Mouse (Mus musculus) hindbrain, embryonic 14.5 days (tissue): Measurements from ENCODE around the gene Prss42. TPM values are rescaled to one million over a fixed set of nuclear protein-coding genes. Genes with fewer than 3 reads are reported as not detected.

ENCODE experiments used
- ATAC-seq: fragments of 200-750 bp; cut with Nextera tagmentation; 2 replicates; pipeline ENCODE4 v1.8.0; 2017; ENCODE audit warnings: moderate number of reproducible peaks, mild to moderate bottlenecking, moderate TSS enrichment, moderate library complexity; ENCODE audit not compliant: low FRiP score
- DNase-seq: peaks from one replicate; pipeline ENCODE4 v3.0.0-alpha.2; 2015; ENCODE audit warnings: low spot score
- H3K27ac ChIP-seq: fragments of 300-500 bp; sonication (generic); 2 replicates; pipeline ENCODE4 v1.5.1; 2014; ENCODE audit warnings: mild to moderate bottlenecking, moderate library complexity
- H3K27me3 ChIP-seq: fragments of 300-500 bp; sonication (generic); 2 replicates; pipeline ENCODE4 v1.6.1; 2014; ENCODE audit warnings: mild to moderate bottlenecking, low read length, mixed read lengths; ENCODE audit not compliant: control insufficient read depth, insufficient read depth
- H3K36me3 ChIP-seq: fragments of 300-500 bp; sonication (generic); replicated peaks from 2 replicates; pipeline ENCODE4 v1.6.1; 2014; ENCODE audit not compliant: control insufficient read depth, insufficient read depth
- H3K4me1 ChIP-seq: fragments of 300-500 bp; sonication (generic); replicated peaks from 2 replicates; pipeline ENCODE4 v1.6.1; 2014; ENCODE audit warnings: antibody characterized with exemption, low read length, mixed read lengths; ENCODE audit not compliant: control insufficient read depth, insufficient read depth
- H3K4me2 ChIP-seq: fragments of 300-500 bp; sonication (generic); replicated peaks from 2 replicates; pipeline ENCODE4 v1.6.1; 2014; ENCODE audit warnings: mild to moderate bottlenecking, moderate library complexity
- H3K4me3 ChIP-seq: fragments of 300-500 bp; sonication (generic); replicated peaks from 2 replicates; pipeline ENCODE4 v1.5.1; 2014; ENCODE audit warnings: mild to moderate bottlenecking, low read length
- H3K9ac ChIP-seq: fragments of 300-500 bp; sonication (generic); 2 replicates; pipeline ENCODE4 v1.6.1; 2014
- H3K9me3 ChIP-seq: fragments of 300-500 bp; sonication (generic); 2 replicates; pipeline ENCODE4 v1.6.1; 2016; ENCODE audit warnings: low read length; ENCODE audit not compliant: control insufficient read depth
- WGBS: fragments of 180-500 bp; shearing (Covaris S2); extraction: QIAGEN DNeasy Blood & Tissue Kit; methylation state at CpG from one replicate; pipeline ENCODE4 v1.1.7; 2014; 5-methylcytosine and 5-hydroxymethylcytosine counted together
- polyA plus RNA-seq: library from polyadenylated mRNA; unstranded; fragments of >200 nt; fragmentation: Nextera tagmentation; extraction: Ambion mirVana; gene quantifications from 2 replicates; pipeline ENCODE4 v1.2.1, GENCODE M21; 2014

Gene Prss42
- not detected in 2 replicates for polyA plus RNA-seq

GRCm38 (mm10) chr9:110797866-110798265 lies at the start of gene Prss42:
TSS of gene Prss42 (plus strand) at chr9:110798166.
- ATAC-seq = no peak
- 90% methylated on average over 14 of the region's 14 CpGs for WGBS
- H3K4me3 ChIP-seq = no peak within 1 kb of the TSS

DNA sequence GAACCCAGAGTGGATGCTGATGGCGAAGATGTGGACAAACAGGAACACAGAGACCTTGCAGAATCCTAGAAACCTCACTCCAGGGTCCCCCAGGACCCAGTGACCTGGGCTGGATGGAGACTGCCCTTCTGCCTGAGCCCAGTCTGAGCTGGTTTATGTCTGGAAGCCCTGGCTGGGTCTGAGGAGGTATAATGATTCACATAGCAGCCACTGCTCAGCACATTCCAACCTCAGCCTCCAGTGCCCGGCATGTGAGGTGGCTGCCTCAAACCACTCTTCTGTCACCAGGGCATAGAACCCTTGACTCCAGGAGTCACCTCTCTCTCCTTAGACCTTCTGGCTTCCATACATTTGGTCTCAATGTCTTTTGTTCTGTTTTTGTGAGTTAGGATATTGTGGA lies 49.5 kb upstream of the Prss42 start:
- 67% methylated on average over 2 of the region's 2 CpGs for WGBS
- ATAC-seq (no peak), DNase-seq (no peak)
- Histone ChIP-seq H3K27ac (no peak overlapping the region), H3K27me3 (peaks cover 10% of the 10 kb centered on the region), H3K4me1 (no peaks in the 10 kb centered on the region), H3K36me3 (no peaks in the 10 kb centered on the region), H3K9me3 (no peaks in the 10 kb centered on the region), H3K4me3 (no peak overlapping the region), H3K4me2 (no peak overlapping the region), H3K9ac (no peak overlapping the region)

More at GRCm38 (mm10) chr9:110797866-110798265, at the start of gene Prss42:
- Histone ChIP-seq H3K27ac (no peak within 1 kb of the TSS), H3K9ac (no peak within 1 kb of the TSS), H3K9me3 (no peaks in the 10 kb centered on the region), H3K36me3 (no peaks in the 10 kb centered on the region), H3K4me2 (no peak within 1 kb of the TSS), H3K4me1 (no peaks in the 10 kb centered on the region), H3K27me3 (no peaks in the 10 kb centered on the region)
- DNase-seq = no peak

- whole genome bisulfite sequencing = 60% methylated on average over 14 of the region's 14 CpGs
- Histone ChIP-seq H3K4me3 (no peak overlapping the region), H3K4me2 (no peak overlapping the region), H3K36me3 (no peaks in the 10 kb centered on the region), H3K27ac (no peak overlapping the region), H3K27me3 (no peaks in the 10 kb centered on the region), H3K9me3 (no peaks in the 10 kb centered on the region), H3K9ac (no peak overlapping the region), H3K4me1 (no peaks in the 10 kb centered on the region)
- DNase-seq (no peak), ATAC-seq (no peak; the same call in 1 of the 2 replicates)
Observed at GRCm38 (mm10) chr9:110750404-110751187, 47.4 kb upstream of the Prss42 start.

GRCm38 (mm10) chr9:110751412-110751811 lies 46.6 kb upstream of the Prss42 start:
- no peak overlapping the region for H3K27ac ChIP-seq
- H3K4me1 ChIP-seq = no peaks in the 10 kb centered on the region
- H3K9me3 ChIP-seq = no peaks in the 10 kb centered on the region
- 90% methylated on average over 5 of the region's 5 CpGs for WGBS
- H3K27me3 ChIP-seq = no peaks in the 10 kb centered on the region
- no peak overlapping the region for H3K4me2 ChIP-seq
- no peak overlapping the region for H3K4me3 ChIP-seq
- H3K36me3 ChIP-seq = no peaks in the 10 kb centered on the region
- no peak overlapping the region for H3K9ac ChIP-seq
- ATAC-seq (no peak), DNase-seq (no peak)

GRCm38 (mm10) chr9:110752917-110753435 lies 45.0 kb upstream of the Prss42 start:
- Histone ChIP-seq H3K27me3 (no peaks in the 10 kb centered on the region), H3K4me3 (no peak overlapping the region), H3K4me2 (no peak overlapping the region), H3K9ac (no peak overlapping the region), H3K9me3 (no peaks in the 10 kb centered on the region), H3K27ac (no peak overlapping the region), H3K36me3 (no peaks in the 10 kb centered on the region), H3K4me1 (no peaks in the 10 kb centered on the region)
- ATAC-seq (no peak), DNase-seq (no peak)
- WGBS = 68% methylated on average over 4 of the region's 4 CpGs

- Histone ChIP-seq H3K27ac (no peak overlapping the region), H3K4me2 (no peak overlapping the region), H3K4me3 (no peak overlapping the region), H3K9me3 (no peaks in the 10 kb centered on the region), H3K9ac (no peak overlapping the region), H3K36me3 (no peaks in the 10 kb centered on the region), H3K4me1 (no peaks in the 10 kb centered on the region), H3K27me3 (no peaks in the 10 kb centered on the region)
- no peak for DNase-seq
- WGBS = 81% methylated on average over 4 of the region's 4 CpGs
- ATAC-seq = no peak
Observed at GRCm38 (mm10) chr9:110753773-110754172, 44.2 kb upstream of the Prss42 start.

DNA sequence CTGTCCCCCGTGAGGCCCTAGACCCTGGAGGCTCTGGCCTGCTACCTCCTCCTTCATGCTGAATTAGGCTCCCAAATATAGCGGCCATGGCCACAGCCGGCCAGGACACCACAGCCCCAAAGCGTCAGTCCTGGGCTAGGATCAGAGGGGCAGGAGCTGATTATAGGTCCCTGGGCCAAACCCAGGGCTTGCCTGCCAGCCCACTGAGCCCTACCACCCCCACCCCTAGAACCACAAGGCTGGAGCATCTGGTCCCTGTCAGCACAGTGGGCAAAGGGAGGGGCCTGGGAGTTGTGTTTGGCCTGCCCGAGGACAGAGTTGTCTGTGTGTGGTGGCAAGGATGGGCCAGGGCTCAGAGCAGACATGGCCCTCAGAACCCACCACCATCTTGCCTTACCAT lies 40.1 kb upstream of the Prss42 start:
- no peaks in the 10 kb centered on the region for H3K4me1 ChIP-seq
- no peak overlapping the region for H3K27ac ChIP-seq
- no peaks in the 10 kb centered on the region for H3K27me3 ChIP-seq
- no peak for ATAC-seq
- 79% methylated on average over 5 of the region's 5 CpGs for WGBS
- no peak overlapping the region for H3K9ac ChIP-seq
- H3K9me3 ChIP-seq = no peaks in the 10 kb centered on the region
- H3K4me3 ChIP-seq = no peak overlapping the region
- no peak for DNase-seq
- no peaks in the 10 kb centered on the region for H3K36me3 ChIP-seq
- no peak overlapping the region for H3K4me2 ChIP-seq

- no peaks in the 10 kb centered on the region for H3K36me3 ChIP-seq
Observed at GRCm38 (mm10) chr9:110758605-110759004, 39.4 kb upstream of the Prss42 start.

GRCm38 (mm10) chr9:110759265-110759664 lies 38.7 kb upstream of the Prss42 start:
- H3K4me2 ChIP-seq = no peak overlapping the region
- DNase-seq (no peak), ATAC-seq (no peak)
- no peaks in the 10 kb centered on the region for H3K9me3 ChIP-seq
- WGBS = 58% methylated on average over 2 of the region's 2 CpGs
- H3K9ac ChIP-seq = no peak overlapping the region
- no peaks in the 10 kb centered on the region for H3K27me3 ChIP-seq
- no peaks in the 10 kb centered on the region for H3K4me1 ChIP-seq
- no peak overlapping the region for H3K27ac ChIP-seq
- no peaks in the 10 kb centered on the region for H3K36me3 ChIP-seq
- no peak overlapping the region for H3K4me3 ChIP-seq

More at GRCm38 (mm10) chr9:110758605-110759004, 39.4 kb upstream of the Prss42 start:
- DNase-seq (no peak), ATAC-seq (no peak)
- WGBS = 71% methylated on average over 8 of the region's 8 CpGs
- H3K27me3 ChIP-seq = no peaks in the 10 kb centered on the region
- H3K9ac ChIP-seq = no peak overlapping the region
- H3K4me1 ChIP-seq = no peaks in the 10 kb centered on the region
- H3K27ac ChIP-seq = no peak overlapping the region
- no peak overlapping the region for H3K4me2 ChIP-seq
- no peaks in the 10 kb centered on the region for H3K9me3 ChIP-seq
- H3K4me3 ChIP-seq = no peak overlapping the region
